Mouse (Mus musculus): Measurements from ENCODE around the gene Gatad2b.

GRCm38 (mm10) chr3:90373432-90374028 is 80.6 kb downstream of the Gatad2b start:
- TF ChIP-seq CTCF (IDR thresholded peaks at IDR 0.05; ENCODE audit: low read depth) (peak; percentile 82), EP300 (IDR thresholded peaks at IDR 0.05; ENCODE audit: low read depth) (no peak)

All from heart, postnatal 0 days (tissue).